Mouse (Mus musculus): ENCODE results near the gene Cd160. TPM values are rescaled to one million over a fixed set of nuclear protein-coding genes. Genes with fewer than 3 reads are reported as not detected.

The Cd160 gene
- total RNA-seq, 2 experiments from 2014 or later, result not detected

DNA sequence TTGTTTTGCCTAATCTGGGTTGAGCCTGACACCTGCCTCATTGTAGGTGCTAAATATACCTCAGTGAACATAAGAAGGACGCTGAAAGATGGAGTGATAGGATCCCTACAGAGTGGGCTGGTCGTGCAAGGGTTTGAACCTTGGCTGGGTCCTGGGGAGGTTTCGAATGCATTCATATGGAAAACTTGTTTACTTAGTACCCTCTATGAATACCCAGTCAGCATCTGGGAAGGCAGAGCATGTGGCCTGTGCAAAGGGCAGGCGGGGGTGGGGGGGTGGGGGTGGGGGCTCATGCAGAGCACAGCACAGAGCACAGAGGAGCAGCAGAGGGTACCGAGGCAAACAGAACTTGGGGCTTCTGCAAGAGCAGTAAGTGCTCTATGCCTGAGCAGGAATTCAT, 3.8 kb upstream of the Cd160 start:
- no peak for DNase-seq
- intact Hi-C loops (cut with DNase I), result no loop called here

- intact Hi-C loops (cut with DNase I), result no loop called here
- DNase-seq, result no peak
Observed at GRCm38 (mm10) chr3:96829856-96830255, 705 bp upstream of the Cd160 start.

DNA sequence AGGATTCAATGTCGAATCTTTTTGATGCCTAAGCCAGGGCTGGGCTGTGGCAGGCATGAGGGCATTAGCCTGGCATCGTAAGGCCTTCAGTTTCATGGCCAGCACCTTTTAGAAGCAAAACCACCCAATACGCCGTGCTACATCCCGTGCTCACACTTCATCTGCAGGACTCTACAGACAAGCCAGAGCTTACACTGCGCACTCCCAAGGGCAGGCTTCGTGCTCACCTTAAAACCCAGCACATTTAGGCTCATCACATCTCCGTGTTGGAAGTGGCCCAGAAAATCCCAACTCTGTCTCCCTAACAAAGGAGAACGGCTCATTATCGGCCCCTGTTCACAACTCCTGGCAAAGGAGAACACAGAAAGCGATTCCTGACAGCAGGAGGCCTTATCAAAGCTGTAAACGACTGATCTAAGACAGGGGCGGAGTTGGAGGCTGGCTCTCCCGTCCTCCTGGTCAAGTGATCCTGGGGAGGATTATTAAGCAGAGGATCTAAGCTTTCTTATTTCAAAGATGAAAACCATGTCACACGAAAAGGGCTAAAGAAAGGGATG, 765 bp downstream of the Cd160 start:
- intact Hi-C loops (cut with DNase I), result no loop called here
- DNase-seq, result no peak

GRCm38 (mm10) chr3:96825261-96825660, 3.9 kb downstream of the Cd160 start:
- intact Hi-C loops (cut with DNase I), result no loop called here
- DNase-seq, result no peak

- intact Hi-C loops (cut with DNase I), result no loop called here
Observed at GRCm38 (mm10) chr3:96824614-96825013, 4.5 kb downstream of the Cd160 start.

GRCm38 (mm10) chr3:96823701-96824100, 5.5 kb downstream of the Cd160 start:
- intact Hi-C loops (cut with DNase I), result no loop called here
- DNase-seq, result no peak

More at GRCm38 (mm10) chr3:96824614-96825013, 4.5 kb downstream of the Cd160 start:
- DNase-seq, result no peak

GRCm38 (mm10) chr3:96821581-96821980, 7.6 kb downstream of the Cd160 start:
- DNase-seq, result no peak
- intact Hi-C loops (cut with DNase I), result no loop called here

DNA sequence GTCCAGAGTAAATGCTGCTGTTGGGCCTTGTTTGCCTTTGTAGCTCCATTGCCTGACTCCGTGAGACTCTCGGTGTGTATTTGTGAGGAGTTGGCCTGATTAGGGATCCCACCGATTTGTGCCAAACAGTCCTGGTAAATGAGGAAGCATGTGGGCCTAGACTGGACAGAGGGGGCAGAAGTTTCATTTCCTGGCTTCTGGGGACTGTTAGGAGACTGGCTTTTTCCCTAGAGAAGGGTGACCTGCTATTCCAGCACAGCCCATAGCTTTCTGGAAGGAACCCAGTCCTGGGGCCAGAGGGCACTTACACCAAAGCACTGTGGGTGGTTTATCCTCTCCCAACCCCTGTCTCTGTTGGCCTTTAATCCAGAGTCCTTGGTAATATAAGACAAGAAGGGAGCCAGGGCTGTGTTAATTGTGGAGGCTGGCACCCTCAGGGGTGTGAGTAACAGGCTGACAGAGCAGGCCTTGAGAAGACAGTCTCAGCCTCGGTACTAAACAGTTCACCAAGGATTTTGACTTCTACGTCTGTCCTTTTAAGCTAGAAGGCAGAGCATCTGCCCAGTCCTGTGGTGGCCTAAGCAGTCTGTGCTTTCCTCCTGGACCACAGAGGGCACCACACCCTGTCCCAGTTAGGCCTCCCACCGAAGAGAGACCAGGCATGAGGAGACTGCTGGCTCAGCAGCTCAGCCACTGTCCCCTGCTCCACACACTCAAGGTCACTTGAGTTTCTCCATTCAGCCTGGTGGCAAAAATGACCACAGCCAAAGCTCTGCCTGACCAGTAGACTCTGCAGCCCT, 8.8 kb downstream of the Cd160 start:
- DNase-seq, result no peak
- intact Hi-C loops (cut with DNase I), result no loop called here

GRCm38 (mm10) chr3:96814342-96814741, 14.8 kb downstream of the Cd160 start:
- intact Hi-C loops (cut with DNase I), result loop anchor here (5.0 kb wide), 1 partner anchor 87 kb away; the partner anchor contains the start of genes Polr3c and Rnf115
- no peak for DNase-seq

- DNase-seq, result no peak
- intact Hi-C loops (cut with DNase I), result loop anchor here (5.0 kb wide), 1 partner anchor 86 kb away; the partner anchor contains the start of genes Polr3c and Rnf115
Observed at GRCm38 (mm10) chr3:96813591-96814244, 15.4 kb downstream of the Cd160 start.

DNA sequence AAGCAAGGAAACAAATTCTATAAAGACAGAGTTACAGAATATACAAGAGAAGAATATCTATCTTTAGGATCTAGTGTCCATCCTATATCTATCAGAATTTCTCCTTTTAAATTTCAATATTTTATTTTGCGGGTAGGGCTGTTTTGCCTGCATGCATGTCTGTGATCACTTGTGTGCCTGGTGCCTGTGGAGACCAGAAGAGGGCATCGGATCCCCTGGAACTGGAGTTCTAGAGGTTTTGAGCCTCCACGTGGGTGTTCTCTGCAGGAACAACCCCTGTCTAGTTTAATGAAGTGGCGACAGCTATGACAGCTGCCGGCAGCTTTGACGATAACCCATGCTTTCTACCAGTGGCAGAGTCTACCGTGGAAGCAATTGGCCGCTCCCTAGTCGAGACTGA, 16.0 kb downstream of the Cd160 start:
- intact Hi-C loops (cut with DNase I), result loop anchor here (5.0 kb wide), 1 partner anchor 86 kb away; the partner anchor contains the start of genes Polr3c and Rnf115
- DNase-seq, result peak; percentile 17 to 26

- DNase-seq, result peak; percentile 79 to 84
- intact Hi-C loops (cut with DNase I), result loop anchor here (5.0 kb wide), 1 partner anchor 85 kb away; the partner anchor contains the start of genes Polr3c and Rnf115
Observed at GRCm38 (mm10) chr3:96812395-96813091, 16.6 kb downstream of the Cd160 start.

DNA sequence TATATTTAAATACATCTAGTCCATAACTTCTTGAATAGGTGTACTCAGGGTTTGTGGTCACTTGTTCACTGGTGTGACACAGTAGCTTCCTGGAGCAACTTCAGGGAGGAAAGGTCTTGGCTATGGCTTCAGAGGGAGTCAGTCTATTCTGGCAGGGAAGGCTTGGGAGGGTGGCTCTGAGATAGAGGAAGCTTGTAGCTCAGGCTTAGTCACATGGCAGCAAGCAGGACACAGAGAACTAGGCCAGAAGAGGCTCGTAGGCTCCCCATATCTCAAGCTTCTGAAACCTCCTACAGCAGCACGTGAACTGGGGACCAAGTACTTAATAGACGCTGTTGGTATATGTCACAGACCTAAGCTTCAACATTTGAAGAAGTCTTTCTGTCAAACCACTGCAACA, 17.9 kb downstream of the Cd160 start:
- DNase-seq, result no peak
- intact Hi-C loops (cut with DNase I), result loop anchor here (5.0 kb wide), 1 partner anchor 84 kb away; the partner anchor contains the start of genes Polr3c and Rnf115

DNA sequence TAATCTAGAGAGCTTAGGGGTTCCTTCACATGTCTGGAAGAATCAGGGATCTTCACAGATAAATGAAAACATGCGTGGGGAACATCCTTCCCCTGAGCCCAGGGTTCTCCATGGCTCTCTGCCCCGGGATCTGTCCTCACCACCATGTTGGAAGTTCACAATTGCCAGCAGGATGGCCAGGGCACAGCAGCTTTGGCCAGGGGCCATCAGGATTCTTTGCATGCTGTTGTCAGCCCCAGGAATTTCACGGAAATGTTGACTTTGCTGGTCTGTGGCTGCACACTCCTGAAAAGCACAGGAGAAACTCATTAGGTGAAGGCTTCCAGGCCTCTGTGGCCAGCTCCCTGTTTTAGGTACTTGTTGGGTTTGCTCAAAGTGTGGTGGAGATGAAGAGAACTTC, 20.5 kb downstream of the Cd160 start:
- intact Hi-C loops (cut with DNase I), result no loop called here
- DNase-seq, result no peak

DNA sequence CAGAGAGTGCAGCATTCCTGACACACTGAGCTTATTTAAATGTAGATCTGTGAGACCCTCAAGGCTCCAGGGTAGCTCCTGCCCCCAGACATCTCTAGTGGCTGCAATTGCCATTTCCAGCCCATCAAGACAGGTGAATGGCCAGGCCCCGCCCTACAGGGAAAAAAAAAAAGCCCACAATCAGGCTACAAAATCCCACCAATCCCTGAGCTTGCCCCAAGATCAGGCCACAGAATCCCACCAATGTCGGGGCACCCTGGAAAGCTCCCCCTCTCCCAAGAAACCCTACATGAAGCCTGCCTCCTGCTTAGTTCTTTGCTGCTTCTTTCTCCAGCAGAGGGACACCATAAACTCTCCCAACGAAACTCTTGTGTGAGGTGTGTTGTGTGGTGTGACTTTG, 21.0 kb downstream of the Cd160 start:
- DNase-seq, result no peak
- intact Hi-C loops (cut with DNase I), result no loop called here

GRCm38 (mm10) chr3:96802214-96802613, 26.9 kb downstream of the Cd160 start:
- intact Hi-C loops (cut with DNase I), result no loop called here
- no peak for DNase-seq

- DNase-seq, result no peak
- intact Hi-C loops (cut with DNase I), result no loop called here
Observed at GRCm38 (mm10) chr3:96800254-96800653, 28.9 kb downstream of the Cd160 start.

DNA sequence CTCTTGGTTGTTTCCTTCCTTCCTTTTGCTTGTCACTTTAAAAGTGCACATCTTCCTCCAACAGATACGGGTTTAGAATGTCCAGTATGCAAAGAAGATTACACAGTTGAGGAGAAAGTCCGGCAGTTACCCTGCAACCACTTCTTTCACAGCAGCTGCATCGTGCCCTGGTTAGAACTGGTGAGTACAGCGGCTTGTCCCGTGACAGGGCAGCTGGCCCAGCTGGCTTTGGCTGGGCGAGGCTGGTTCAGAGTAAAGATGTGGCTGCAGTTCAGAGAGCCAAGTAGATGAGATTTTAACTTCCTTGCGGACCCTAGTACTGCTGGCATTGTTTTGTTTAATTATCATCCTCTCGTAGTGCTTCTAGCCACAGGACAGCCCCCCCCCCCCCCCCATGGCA, 40.6 kb downstream of the Cd160 start:
- intact Hi-C loops (cut with DNase I), result no loop called here
- DNase-seq, result peak in 1 of 2 experiments; percentile 11

DNA sequence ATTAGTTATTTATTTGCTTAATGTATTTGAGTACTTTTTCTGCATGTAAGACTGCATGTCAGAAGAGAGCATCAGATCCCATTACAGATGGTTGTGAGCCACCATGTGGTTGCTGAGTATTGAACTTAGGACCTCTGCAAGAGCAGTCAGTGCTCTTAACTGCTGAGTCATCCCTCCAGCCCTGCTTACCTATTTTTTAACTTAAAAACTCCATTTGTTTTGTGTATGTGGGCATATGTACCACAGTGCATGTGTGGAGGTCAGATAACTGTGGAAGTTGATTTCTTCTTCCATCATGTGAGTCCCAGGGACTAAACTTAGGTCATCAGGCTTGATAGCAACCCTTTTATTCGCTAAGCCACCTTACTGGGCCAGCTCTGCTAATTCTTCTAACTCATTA, 41.4 kb downstream of the Cd160 start:
- intact Hi-C loops (cut with DNase I), result no loop called here
- DNase-seq, result no peak

GRCm38 (mm10) chr3:96782236-96782635, 46.9 kb downstream of the Cd160 start:
- DNase-seq, result no peak
- intact Hi-C loops (cut with DNase I), result no loop called here

DNA sequence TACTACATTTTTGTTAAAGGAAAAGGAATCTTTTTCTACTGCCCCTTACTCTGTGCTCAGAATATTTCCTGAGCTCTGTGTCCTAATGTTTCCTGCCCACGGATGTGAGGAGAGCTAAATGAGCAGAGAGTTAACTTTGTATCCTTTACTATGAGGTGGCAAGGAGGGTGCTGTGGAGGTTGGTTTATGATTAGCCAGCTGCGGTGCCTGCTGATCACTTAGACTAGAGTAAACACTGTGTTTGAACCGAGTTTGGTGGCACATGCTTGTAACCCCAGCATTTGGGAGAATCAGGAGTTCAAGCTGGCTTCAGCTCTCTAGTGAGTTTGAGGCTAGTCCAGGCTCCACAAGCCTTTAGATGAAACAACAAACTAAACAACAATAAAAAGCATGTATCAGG, 52.0 kb downstream of the Cd160 start:
- intact Hi-C loops (cut with DNase I), result no loop called here
- no peak for DNase-seq
